Mouse (Mus musculus) CH12.LX (cell line): ENCODE results near the gene Evi5. TPM values are rescaled to one million over a fixed set of nuclear protein-coding genes. Genes with fewer than 3 reads are reported as not detected.

Experiments used
- DNase-seq: peaks from one replicate; pipeline ENCODE4 v3.0.0-alpha.2; 2013; ENCODE audit errors: extremely low read depth
- H3K27ac ChIP-seq: 2 replicates; pipeline ENCODE4 v1.5.1; 2012; ENCODE audit warnings: low read depth, mild to moderate bottlenecking, control low read depth, moderate library complexity; ENCODE audit not compliant: insufficient read depth
- H3K27me3 ChIP-seq: replicated peaks from 2 replicates; pipeline ENCODE3; 2012; ENCODE audit warnings: inconsistent platforms
- H3K36me3 ChIP-seq, 2 experiments: replicated peaks in 1 of 2; 2 replicates each; pipeline versions ENCODE3 to v1.6.1; 2012; ENCODE audit warnings: inconsistent platforms in 1 of 2, low read length in 1 of 2, mild to moderate bottlenecking in 1 of 2, mixed read lengths in 1 of 2, moderate library complexity in 1 of 2; ENCODE audit not compliant: control insufficient read depth in 1 of 2, insufficient read depth in 1 of 2
- H3K4me1 ChIP-seq, 2 experiments: 2 replicates each; pipeline ENCODE4 v1.6.1; 2012; ENCODE audit warnings: inconsistent platforms in 1 of 2, moderate library complexity in 1 of 2; ENCODE audit not compliant: insufficient read depth in 2 of 2, control insufficient read depth in 1 of 2
- H3K4me2 ChIP-seq: 2 replicates; pipeline ENCODE4 v1.6.1; 2012; ENCODE audit warnings: low read depth, mild to moderate bottlenecking, control low read depth; ENCODE audit not compliant: poor library complexity, insufficient read depth, severe bottlenecking
- H3K4me3 ChIP-seq, 3 experiments: fragments of 150-350 bp in 1 of 3; sonication (generic) in 1 of 3; replicated peaks in 1 of 3; 2 replicates each; pipeline versions ENCODE3 to v1.5.1; 2011 to 2012; ENCODE audit warnings: low read depth in 2 of 3, low read length in 2 of 3, mild to moderate bottlenecking in 2 of 3, moderate library complexity in 2 of 3, control low read depth in 1 of 3, improper control_type of control experiment in 1 of 3, inconsistent platforms in 1 of 3, mixed read lengths in 1 of 3; ENCODE audit not compliant: poor library complexity in 1 of 3
- H3K79me2 ChIP-seq: replicated peaks from 2 replicates; pipeline ENCODE4 v1.6.1; 2012; ENCODE audit warnings: mild to moderate bottlenecking, moderate library complexity; ENCODE audit not compliant: control insufficient read depth, poor library complexity, insufficient read depth, severe bottlenecking; ENCODE audit errors: extremely low read depth
- H3K9ac ChIP-seq: 2 replicates; pipeline ENCODE4 v1.6.1; 2012; ENCODE audit warnings: low read depth, mild to moderate bottlenecking, control low read depth, moderate library complexity; ENCODE audit not compliant: insufficient read depth
- H3K9me3 ChIP-seq: replicated peaks from 2 replicates; pipeline ENCODE3; 2012; ENCODE audit warnings: low read length, inconsistent platforms, mixed read lengths
- BHLHE40 ChIP-seq: IDR thresholded peaks from 2 replicates; pipeline ENCODE4 v1.6.1; 2011; ENCODE audit warnings: mild to moderate bottlenecking, low read depth, low read length, improper control_type of control experiment
- CHD1 ChIP-seq: IDR thresholded peaks from 2 replicates; pipeline ENCODE4 v1.6.1; 2012; ENCODE audit warnings: low read depth, low read length, improper control_type of control experiment, inconsistent platforms
- CHD2 ChIP-seq: IDR thresholded peaks from 2 replicates; pipeline ENCODE4 v1.6.1; 2011; ENCODE audit warnings: low read length, improper control_type of control experiment
- E2F4 ChIP-seq: IDR thresholded peaks from 2 replicates; pipeline ENCODE4 v1.6.1; 2011; ENCODE audit warnings: low read depth, low read length, improper control_type of control experiment; ENCODE audit not compliant: insufficient replicate concordance
- ELF1 ChIP-seq: IDR thresholded peaks from 2 replicates; pipeline ENCODE4 v1.6.1; 2014; ENCODE audit warnings: low read depth, mild to moderate bottlenecking, inconsistent platforms, low read length, improper control_type of control experiment
- EP300 ChIP-seq: IDR thresholded peaks from 2 replicates; pipeline ENCODE4 v1.6.1; 2011; ENCODE audit warnings: low read length, improper control_type of control experiment
- ETS1 ChIP-seq: conservative IDR thresholded peaks from 2 replicates; pipeline ENCODE4 v1.6.1; 2012; ENCODE audit warnings: low read depth, mild to moderate bottlenecking, inconsistent platforms, low read length, improper control_type of control experiment, moderate library complexity
- GABPA ChIP-seq: IDR thresholded peaks from 2 replicates; pipeline ENCODE4 v1.6.1; 2012; ENCODE audit warnings: low read depth, low read length, improper control_type of control experiment, inconsistent platforms; ENCODE audit not compliant: insufficient replicate concordance
- HCFC1 ChIP-seq: IDR thresholded peaks from 2 replicates; pipeline ENCODE4 v1.6.1; 2012; ENCODE audit warnings: low read depth, mild to moderate bottlenecking, inconsistent platforms, low read length, improper control_type of control experiment
- IRF4 ChIP-seq: IDR thresholded peaks from 2 replicates; pipeline ENCODE4 v1.6.1; 2014; ENCODE audit warnings: low read depth, mild to moderate bottlenecking, inconsistent platforms, low read length, improper control_type of control experiment
- JUN ChIP-seq: IDR thresholded peaks from 2 replicates; pipeline ENCODE4 v1.6.1; 2011; ENCODE audit warnings: low read depth, mild to moderate bottlenecking, low read length, improper control_type of control experiment, moderate library complexity; ENCODE audit not compliant: insufficient read depth
- JUND ChIP-seq: conservative IDR thresholded peaks from 2 replicates; pipeline ENCODE4 v1.6.1; 2011; ENCODE audit warnings: low read depth, low read length, improper control_type of control experiment
- KAT2A ChIP-seq: IDR thresholded peaks from 2 replicates; pipeline ENCODE4 v1.6.1; 2012; ENCODE audit warnings: low read length, improper control_type of control experiment, inconsistent platforms; ENCODE audit not compliant: insufficient replicate concordance
- MAFK ChIP-seq: IDR thresholded peaks from 2 replicates; pipeline ENCODE4 v1.6.1; 2011; ENCODE audit warnings: low read length, improper control_type of control experiment; ENCODE audit not compliant: insufficient replicate concordance
- MXI1 ChIP-seq: IDR thresholded peaks from 2 replicates; pipeline ENCODE4 v1.6.1; 2011; ENCODE audit warnings: mild to moderate bottlenecking, low read depth, low read length, improper control_type of control experiment
- MYC ChIP-seq: IDR thresholded peaks from 2 replicates; pipeline ENCODE4 v1.6.1; 2011; ENCODE audit warnings: low read depth, mild to moderate bottlenecking, improper control_type of control experiment, low read length
- NELFE ChIP-seq: IDR thresholded peaks from 2 replicates; pipeline ENCODE4 v1.6.1; 2011; ENCODE audit warnings: low read depth, low read length, improper control_type of control experiment
- NRF1 ChIP-seq: IDR thresholded peaks from 2 replicates; pipeline ENCODE4 v1.6.1; 2014; ENCODE audit warnings: low read depth, mild to moderate bottlenecking, inconsistent platforms, low read length, improper control_type of control experiment, moderate library complexity
- POLR2AphosphoS2 ChIP-seq: IDR thresholded peaks from 2 replicates; pipeline ENCODE4 v1.6.1; 2011; ENCODE audit warnings: low read depth, low read length, improper control_type of control experiment
- RAD21 ChIP-seq: IDR thresholded peaks from 2 replicates; pipeline ENCODE4 v1.6.1; 2011; ENCODE audit warnings: low read depth, mild to moderate bottlenecking, low read length, improper control_type of control experiment, moderate library complexity
- RCOR1 ChIP-seq: conservative IDR thresholded peaks from 2 replicates; pipeline ENCODE4 v1.6.1; 2012; ENCODE audit warnings: low read depth, mild to moderate bottlenecking, inconsistent platforms, low read length, improper control_type of control experiment
- SMC3 ChIP-seq: IDR thresholded peaks from 2 replicates; pipeline ENCODE4 v1.6.1; 2011; ENCODE audit warnings: low read depth, low read length, improper control_type of control experiment
- TBP ChIP-seq: conservative IDR thresholded peaks from 2 replicates; pipeline ENCODE4 v1.6.1; 2011; ENCODE audit warnings: low read depth, low read length, improper control_type of control experiment
- TCF12 ChIP-seq: IDR thresholded peaks from 2 replicates; pipeline ENCODE4 v1.6.1; 2014; ENCODE audit warnings: low read depth, mild to moderate bottlenecking, inconsistent platforms, low read length, improper control_type of control experiment
- UBTF ChIP-seq: IDR thresholded peaks from 2 replicates; pipeline ENCODE4 v1.6.1; 2012; ENCODE audit warnings: low read depth, mild to moderate bottlenecking, inconsistent platforms, low read length, improper control_type of control experiment, moderate library complexity
- USF1 ChIP-seq: IDR thresholded peaks from 2 replicates; pipeline ENCODE4 v1.6.1; 2014; ENCODE audit warnings: low read depth, mild to moderate bottlenecking, inconsistent platforms, low read length, improper control_type of control experiment
- USF2 ChIP-seq: conservative IDR thresholded peaks from 2 replicates; pipeline ENCODE4 v1.6.1; 2011; ENCODE audit warnings: low read depth, low read length, improper control_type of control experiment
- ZC3H11A ChIP-seq: IDR thresholded peaks from 2 replicates; pipeline ENCODE4 v1.6.1; 2012; ENCODE audit warnings: low read depth, mild to moderate bottlenecking, inconsistent platforms, low read length, improper control_type of control experiment
- ZKSCAN1 ChIP-seq: IDR thresholded peaks from 2 replicates; pipeline ENCODE4 v1.6.1; 2012; ENCODE audit warnings: low read depth, inconsistent platforms, low read length, improper control_type of control experiment, borderline replicate concordance
- ZMIZ1 ChIP-seq: IDR thresholded peaks from 2 replicates; pipeline ENCODE4 v1.6.1; 2012; ENCODE audit warnings: low read depth, mild to moderate bottlenecking, inconsistent platforms, low read length, improper control_type of control experiment
- ZNF384 ChIP-seq: IDR thresholded peaks from 2 replicates; pipeline ENCODE4 v1.6.1; 2012; ENCODE audit warnings: low read depth, low read length, improper control_type of control experiment, inconsistent platforms
- dilution Hi-C: fragments of 300-500 bp; cut with MboI; formaldehyde crosslinking; loops from 2 replicates; pipeline ENCODE4 v1.14.3; 2020; ENCODE audit warnings: low sequenced_read_pairs; ENCODE audit not compliant: extremely low pct_unique_long_range_greater_than_20kb, extremely low pct_ligation_motif_present
- in situ Hi-C: fragments of 300-500 bp; cut with MboI; formaldehyde crosslinking; loops from 3 replicates; pipeline ENCODE4 v1.14.3; 2019; ENCODE audit warnings: low sequenced_read_pairs, low pct_ligation_motif_present, low pct_unique_long_range_greater_than_20kb, mixed read lengths
- polyA plus RNA-seq: library from polyadenylated mRNA; unstranded; fragments of >175 nt; gene quantifications from 2 replicates; pipeline ENCODE4 v1.2.1, GENCODE M21; 2012; ENCODE audit warnings: low read depth; ENCODE audit not compliant: insufficient read length
- total RNA-seq, 2 experiments: library from RNA; depleted of rRNA; stranded (reverse); fragments of 300-350 nt in 1 of 2; fragments of >200 nt in 1 of 2; gene quantifications; 2 replicates each; pipeline ENCODE4 v1.2.3; 2012 to 2014

The Evi5 gene
- total and polyA plus RNA-seq, 3 experiments = 3.2 to 6.3 (median 3.8) TPM

DNA sequence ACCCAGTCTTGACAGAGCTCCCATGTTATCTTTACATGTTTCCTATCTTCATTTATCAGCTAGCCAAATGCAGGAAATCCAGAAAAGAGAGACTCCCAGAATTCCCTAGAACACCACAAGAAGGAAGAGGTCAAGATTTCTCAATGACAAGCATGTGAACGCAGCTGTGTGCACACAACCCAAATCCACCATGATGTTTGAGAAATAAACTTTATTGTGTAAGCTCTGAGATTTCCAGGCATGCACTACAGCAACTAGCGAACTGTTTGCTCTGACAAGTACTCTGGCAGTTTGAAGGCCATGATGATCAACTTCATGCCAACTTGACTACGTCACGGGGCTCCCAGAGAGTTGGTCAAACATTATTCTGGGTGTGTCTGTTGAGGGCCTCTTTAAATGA, 169.2 kb downstream of the Evi5 start:
- in situ Hi-C loops (no loop called here), dilution Hi-C loops (no loop called here)
- Histone ChIP-seq H3K27me3 (no peaks in the 10 kb centered on the region), H3K36me3 (no peaks in the 10 kb centered on the region), H3K4me2 (no peak overlapping the region), H3K9ac (no peak overlapping the region), H3K4me3 (no peak overlapping the region), H3K79me2 (no peaks in the 10 kb centered on the region), H3K27ac (no peak overlapping the region), H3K4me1 (peaks cover 14 to 62% of the 10 kb centered on the region in 2 experiments), H3K9me3 (no peaks in the 10 kb centered on the region)
- DNase-seq = no peak
- no peak for TF ChIP-seq CHD1
- no peak for TF ChIP-seq JUND
- no peak for TF ChIP-seq POLR2AphosphoS2
- no peak for TF ChIP-seq CHD2
- no peak for TF ChIP-seq USF1
- no peak for TF ChIP-seq TBP
- TF ChIP-seq JUN = no peak
- TF ChIP-seq ETS1 = no peak
- no peak for TF ChIP-seq MAFK
- no peak for TF ChIP-seq E2F4
- TF ChIP-seq, all 38 proteins: peak for 0

DNA sequence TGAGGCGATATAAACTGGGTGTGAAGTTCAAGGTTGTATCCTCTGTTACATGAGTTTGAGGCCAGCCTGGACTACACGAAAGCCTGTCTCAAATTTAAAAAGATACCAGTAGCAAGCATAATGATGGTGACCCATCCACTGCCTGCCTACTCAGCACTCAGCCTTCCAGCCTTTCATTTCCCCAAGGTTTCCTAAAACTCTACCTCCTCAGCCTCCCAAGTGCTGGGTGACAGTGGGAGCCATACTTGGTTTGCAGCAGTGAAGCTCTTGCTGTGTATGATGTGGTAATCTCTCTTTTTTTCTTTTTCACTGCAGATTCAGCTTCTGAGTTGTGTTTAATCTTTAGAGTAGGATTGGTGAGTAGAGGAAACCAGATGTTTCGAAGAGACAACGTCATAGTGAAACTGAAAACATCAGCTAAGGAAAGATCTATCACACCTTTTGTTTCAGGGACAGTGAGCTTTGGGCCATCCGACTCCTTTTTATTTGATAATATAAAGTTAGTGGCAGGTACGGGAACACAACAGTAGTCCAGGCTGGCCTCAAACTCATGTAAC, 171.6 kb downstream of the Evi5 start:
- no peaks in the 10 kb centered on the region for H3K27me3 ChIP-seq
- no peak overlapping the region for H3K4me3 ChIP-seq
- H3K27ac ChIP-seq = no peak overlapping the region
- H3K4me2 ChIP-seq = peak overlapping the region; percentile 85
- peak; percentile 60 for DNase-seq
- H3K9ac ChIP-seq = no peak overlapping the region
- H3K36me3 ChIP-seq = no peaks in the 10 kb centered on the region
- in situ Hi-C loops (no loop called here), dilution Hi-C loops (no loop called here)
- peaks cover 14 to 62% of the 10 kb centered on the region in 2 experiments for H3K4me1 ChIP-seq
- no peaks in the 10 kb centered on the region for H3K9me3 ChIP-seq
- no peaks in the 10 kb centered on the region for H3K79me2 ChIP-seq
- TF ChIP-seq ETS1 (peak; percentile 73), SMC3 (no peak), ELF1 (no peak), HCFC1 (no peak), RAD21 (no peak), MYC (no peak), ZKSCAN1 (no peak), MAFK (peak; percentile 65; the same call in 1 of the 2 replicates), USF2 (no peak), ZMIZ1 (no peak), EP300 (peak; percentile 94), TCF12 (peak; percentile 80), NELFE (no peak), RCOR1 (0 out of 2 replicates have a peak, but pooled peaks have one; percentile 19), NRF1 (no peak), POLR2AphosphoS2 (no peak), KAT2A (no peak), CHD1 (no peak), JUND (peak; percentile 93), CHD2 (no peak), ZC3H11A (no peak), ZNF384 (peak; percentile 80), IRF4 (peak; percentile 93), UBTF (no peak), GABPA (no peak), BHLHE40 (peak; percentile 21; the same call in 1 of the 2 replicates), JUN (peak; percentile 91), MXI1 (no peak), E2F4 (no peak)
